ENCODE assay signal across 26 mouse cellular contexts in the genomic region with DNA sequence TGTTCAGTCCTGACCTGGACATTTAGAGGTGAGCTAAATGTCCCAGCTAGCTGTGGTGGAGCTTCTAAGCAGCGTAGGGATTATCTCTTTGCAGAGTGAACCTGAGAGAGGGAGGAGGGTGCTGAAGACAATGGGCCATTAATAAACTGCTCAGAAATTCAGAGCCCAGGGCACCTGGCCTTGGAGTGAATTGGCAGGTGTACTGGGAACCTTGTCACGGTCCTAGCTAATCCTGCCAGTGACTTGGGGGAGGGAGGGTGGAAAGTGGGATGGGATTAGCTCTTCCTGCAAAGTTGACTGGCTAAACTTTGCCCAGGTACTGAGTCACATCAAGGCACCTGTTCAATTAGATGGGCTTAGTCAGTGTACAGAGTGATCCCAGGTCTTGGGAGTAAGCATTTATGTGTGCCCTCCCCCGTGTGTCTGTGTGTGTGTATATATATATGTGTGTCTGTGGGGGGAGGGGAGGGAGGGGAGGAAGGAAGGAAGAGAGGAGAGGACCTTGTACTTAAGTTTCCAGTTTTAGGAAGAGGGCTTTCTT. TPM values are rescaled to one million over a fixed set of nuclear protein-coding genes. Genes with fewer than 3 reads are reported as not detected.
DNase-seq lines count a peak whose midpoint lies in the region; ATAC-seq lines count a peak whose summit lies in the region.
"Had no signal": no experiment of that assay in that cellular context is flagged by ENCODE, and none has a peak within 500 bp of the region (broad histone marks: within the 10 kb centered on the region; RNA-seq: fewer than 3 reads in every experiment).

No protein-coding gene starts in this region.

- H3K4me3 ChIP-seq in heart, embryonic 13.5 days: no peak overlapping the region
- H3K4me3 ChIP-seq in hindbrain, embryonic 13.5 days: no peak overlapping the region
- H3K4me3 ChIP-seq in hindbrain, embryonic 11.5 days (ENCODE audit: low read depth, low read length): no peak overlapping the region
- H3K4me3 ChIP-seq in neural tube, embryonic 14.5 days (ENCODE audit: low read depth, low read length): no peak overlapping the region
- no peak overlapping the region for H3K4me3 ChIP-seq in neural tube, embryonic 15.5 days (replicated peaks)
- H3K4me3 ChIP-seq: embryonic facial prominence, embryonic 12.5 days; gastrocnemius, adult 2 months; hindbrain, embryonic 12.5 days; layer of hippocampus, adult 2 months; neural tube, embryonic 13.5 days had no signal

- H3K9me3 ChIP-seq in heart, embryonic 13.5 days: no peaks in the 10 kb centered on the region
- no peaks in the 10 kb centered on the region for H3K9me3 ChIP-seq in hindbrain, embryonic 13.5 days
- H3K9me3 ChIP-seq in hindbrain, embryonic 11.5 days (ENCODE audit: control insufficient read depth, low read length): no peaks in the 10 kb centered on the region
- H3K9me3 ChIP-seq in neural tube, embryonic 14.5 days (ENCODE audit: control insufficient read depth, low read length): no peaks in the 10 kb centered on the region
- H3K9me3 ChIP-seq in neural tube, embryonic 15.5 days (replicated peaks): no peaks in the 10 kb centered on the region
- H3K9me3 ChIP-seq: embryonic facial prominence, embryonic 12.5 days; hindbrain, embryonic 12.5 days; neural tube, embryonic 13.5 days had no signal

- ATAC-seq in heart, embryonic 13.5 days (ENCODE audit: extremely low read depth, insufficient number of reproducible peaks, low FRiP score, low TSS enrichment): no peak
- ATAC-seq in hindbrain, embryonic 13.5 days (ENCODE audit: low FRiP score): no peak
- ATAC-seq in hindbrain, embryonic 11.5 days (ENCODE audit: low FRiP score): no peak
- no peak for ATAC-seq in neural tube, embryonic 14.5 days (ENCODE audit: low read depth)
- no peak for ATAC-seq in neural tube, embryonic 15.5 days (ENCODE audit: low FRiP score)
- ATAC-seq: activated CD4-positive, CD25-positive, alpha-beta regulatory T cell, adult 4 months; forebrain, embryonic 16.5 days had no signal

- peaks cover 87% of the 10 kb centered on the region for H3K4me1 ChIP-seq in heart, embryonic 13.5 days
- peaks cover 70% of the 10 kb centered on the region for H3K4me1 ChIP-seq in hindbrain, embryonic 13.5 days (replicated peaks)
- peaks cover 20% of the 10 kb centered on the region for H3K4me1 ChIP-seq in hindbrain, embryonic 11.5 days (replicated peaks; ENCODE audit: control insufficient read depth, insufficient read depth, low read length)
- peaks cover 35% of the 10 kb centered on the region for H3K4me1 ChIP-seq in neural tube, embryonic 14.5 days (ENCODE audit: control insufficient read depth, insufficient read depth, low read length)
- peaks cover 47% of the 10 kb centered on the region for H3K4me1 ChIP-seq in neural tube, embryonic 15.5 days

- H3K27ac ChIP-seq in heart, embryonic 13.5 days (replicated peaks): 0 out of 2 replicates have a peak overlapping the region, but pooled peaks have one; percentile 5
- peak overlapping the region; percentile 36; the same call in 1 of the 2 replicates for H3K27ac ChIP-seq in hindbrain, embryonic 13.5 days
- H3K27ac ChIP-seq in hindbrain, embryonic 11.5 days (ENCODE audit: low read depth, low read length): no peak overlapping the region
- H3K27ac ChIP-seq in neural tube, embryonic 14.5 days (ENCODE audit: low read depth, low read length): peak overlapping the region; percentile 12; the same call in 1 of the 2 replicates
- no peak overlapping the region for H3K27ac ChIP-seq in neural tube, embryonic 15.5 days (replicated peaks)
- H3K27ac ChIP-seq: embryonic facial prominence, embryonic 12.5 days; gastrocnemius, adult 2 months; hindbrain, embryonic 12.5 days; layer of hippocampus, adult 2 months; liver, embryonic 14.5 days had no signal

- peak; percentile 3 for DNase-seq in adrenal gland, adult 2 months
- no peak for DNase-seq in adrenal gland, postnatal 25 days
- no peak for DNase-seq in heart, postnatal 10 days
- no peak for DNase-seq in hindbrain, embryonic 11.5 days (ENCODE audit: low spot score)
- DNase-seq: adrenal gland, adult 8-10 months; cerebellum, adult 8-10 months; cerebellum, postnatal 36 days; embryo, embryonic 11 days; gastrocnemius, adult 2 months; kidney, adult 2 months; liver; lung, postnatal 14 days; retina, postnatal 1 day had no signal

- no peak overlapping the region for H3K9ac ChIP-seq in heart, embryonic 13.5 days
- H3K9ac ChIP-seq in hindbrain, embryonic 13.5 days: 0 out of 2 replicates have a peak overlapping the region, but pooled peaks have one; percentile 1
- H3K9ac ChIP-seq in hindbrain, embryonic 11.5 days (ENCODE audit: low read depth, low read length): no peak overlapping the region
- no peak overlapping the region for H3K9ac ChIP-seq in neural tube, embryonic 14.5 days (replicated peaks; ENCODE audit: low read depth, low read length)
- H3K9ac ChIP-seq in neural tube, embryonic 15.5 days (replicated peaks): no peak overlapping the region
- H3K9ac ChIP-seq: embryonic facial prominence, embryonic 12.5 days; hindbrain, embryonic 12.5 days; liver, embryonic 14.5 days; lung, embryonic 14.5 days had no signal

- intact Hi-C loops in heart, postnatal 10 days (cut with DNase I): loop anchor here (2.0 to 5.0 kb wide), 2 partner anchors 18 to 103 kb away; a partner anchor contains a TSS

- H3K27me3 ChIP-seq in heart, embryonic 13.5 days (replicated peaks): no peaks in the 10 kb centered on the region
- H3K27me3 ChIP-seq in hindbrain, embryonic 13.5 days: no peaks in the 10 kb centered on the region
- H3K27me3 ChIP-seq in hindbrain, embryonic 11.5 days (ENCODE audit: control insufficient read depth, insufficient read depth, low read length): no peaks in the 10 kb centered on the region
- H3K27me3 ChIP-seq in neural tube, embryonic 14.5 days (ENCODE audit: control insufficient read depth, insufficient read depth, low read length): no peaks in the 10 kb centered on the region
- no peaks in the 10 kb centered on the region for H3K27me3 ChIP-seq in neural tube, embryonic 15.5 days (replicated peaks)
- H3K27me3 ChIP-seq: CH12.LX; embryonic facial prominence, embryonic 12.5 days; hindbrain, embryonic 12.5 days; neural tube, embryonic 13.5 days had no signal

- peaks cover 4% of the 10 kb centered on the region; the same call in 1 of the 2 replicates for H3K36me3 ChIP-seq in heart, embryonic 13.5 days
- no peaks in the 10 kb centered on the region for H3K36me3 ChIP-seq in hindbrain, embryonic 13.5 days
- no peaks in the 10 kb centered on the region for H3K36me3 ChIP-seq in hindbrain, embryonic 11.5 days (ENCODE audit: control insufficient read depth, insufficient read depth, low read length)
- no peaks in the 10 kb centered on the region for H3K36me3 ChIP-seq in neural tube, embryonic 14.5 days (ENCODE audit: control insufficient read depth, insufficient read depth, low read length)
- no peaks in the 10 kb centered on the region for H3K36me3 ChIP-seq in neural tube, embryonic 15.5 days
- H3K36me3 ChIP-seq: hindbrain, embryonic 12.5 days; neural tube, embryonic 13.5 days had no signal

- no peak overlapping the region for H3K4me2 ChIP-seq in heart, embryonic 13.5 days
- no peak overlapping the region for H3K4me2 ChIP-seq in hindbrain, embryonic 13.5 days
- no peak overlapping the region for H3K4me2 ChIP-seq in hindbrain, embryonic 11.5 days (replicated peaks; ENCODE audit: low read depth, low read length)
- H3K4me2 ChIP-seq in neural tube, embryonic 14.5 days (ENCODE audit: low read depth, low read length): no peak overlapping the region
- H3K4me2 ChIP-seq in neural tube, embryonic 15.5 days: no peak overlapping the region
- H3K4me2 ChIP-seq: embryonic facial prominence, embryonic 12.5 days; hindbrain, embryonic 12.5 days; lung, embryonic 14.5 days; neural tube, embryonic 13.5 days had no signal

- 42% methylated on average over 3 of the region's 3 CpGs for WGBS in heart, embryonic 13.5 days
- WGBS in hindbrain, embryonic 13.5 days: 58% methylated on average over 3 of the region's 3 CpGs
- 65% methylated on average over 3 of the region's 3 CpGs for WGBS in hindbrain, embryonic 11.5 days
- WGBS in neural tube, embryonic 14.5 days: 82% methylated on average over 3 of the region's 3 CpGs
- WGBS in neural tube, embryonic 15.5 days: 75% methylated on average over 3 of the region's 3 CpGs

RNA-seq across cellular contexts. Expression of a gene that starts 18.6 kb away (rescaled TPM):
- total RNA-seq in adrenal gland, adult 2 months (2021): 10 to 100 TPM; 16.4 to 21.3 TPM
- polyA plus RNA-seq in adrenal gland, adult 2 months (2012; rRNA removed): 11.8 and 13.7 TPM in 2 replicates
- 12.1 and 14.1 TPM in 2 replicates for total RNA-seq in adrenal gland, postnatal 25 days (2021)
- polyA plus RNA-seq in heart, embryonic 13.5 days (2015; fragmentation: Nextera tagmentation; extraction: Ambion mirVana): 19.2 and 19.6 TPM in 2 replicates
- total RNA-seq in heart, postnatal 10 days (2021): 10 to 100 TPM; 26.2 to 28.6 TPM
- polyA plus RNA-seq in hindbrain, embryonic 13.5 days (2015; fragmentation: Nextera tagmentation; extraction: Ambion mirVana): 19.5 and 20.9 TPM in 2 replicates
- 18.0 and 21.7 TPM in 2 replicates for polyA plus RNA-seq in hindbrain, embryonic 11.5 days (2014; fragmentation: Nextera tagmentation; extraction: Ambion mirVana)
- 12.4 and 18.5 TPM in 2 replicates for polyA plus RNA-seq in neural tube, embryonic 14.5 days (2014; fragmentation: Nextera tagmentation; extraction: Ambion mirVana)
- polyA plus RNA-seq in neural tube, embryonic 15.5 days (2015; fragmentation: Nextera tagmentation; extraction: Ambion mirVana): 14.2 and 14.4 TPM in 2 replicates
- total RNA-seq: CH12.LX had no signal

Comparison
In these comparisons a context has a peak if more than half of its experiments do, and no peak if none do; other contexts are left out.
1. H3K27ac ChIP-seq: peak in heart, embryonic 13.5 days (single experiment), hindbrain, embryonic 13.5 days (single experiment) and neural tube, embryonic 14.5 days (single experiment); none in hindbrain, embryonic 11.5 days (single experiment) and neural tube, embryonic 15.5 days (single experiment).